Mouse (Mus musculus): ENCODE data around the gene Lsg1.

Lsg1 gene

DNA sequence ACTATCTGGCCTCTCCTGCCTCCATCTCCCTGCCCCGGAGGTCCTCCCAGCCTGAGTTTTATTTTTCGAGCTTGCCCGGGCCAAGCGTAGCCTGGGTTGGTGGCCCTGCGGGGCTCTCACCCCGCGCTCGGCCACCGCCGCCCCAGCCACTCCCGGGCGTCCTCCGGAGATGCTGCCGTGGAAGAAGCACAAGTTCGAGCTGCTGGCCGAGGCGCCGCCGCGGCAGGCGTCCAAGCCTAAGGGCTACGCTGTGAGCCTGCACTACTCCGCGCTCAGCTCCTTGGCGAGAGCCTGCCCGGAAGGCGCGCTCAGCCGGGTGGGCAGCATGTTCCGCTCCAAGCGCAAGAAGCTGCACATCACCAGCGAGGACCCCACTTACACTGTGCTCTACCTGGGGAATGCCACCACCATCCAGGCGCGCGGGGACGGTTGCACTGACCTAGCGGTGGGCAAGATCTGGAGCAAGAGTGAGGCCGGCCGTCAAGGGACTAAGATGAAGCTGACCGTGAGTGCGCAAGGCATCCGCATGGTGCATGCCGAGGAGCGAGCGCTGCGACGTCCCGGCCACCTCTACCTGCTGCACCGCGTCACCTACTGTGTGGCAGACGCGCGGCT lies 13.1 kb upstream of the Lsg1 start:
- no peak for DNase-seq (ENCODE audit: low spot score)

DNA sequence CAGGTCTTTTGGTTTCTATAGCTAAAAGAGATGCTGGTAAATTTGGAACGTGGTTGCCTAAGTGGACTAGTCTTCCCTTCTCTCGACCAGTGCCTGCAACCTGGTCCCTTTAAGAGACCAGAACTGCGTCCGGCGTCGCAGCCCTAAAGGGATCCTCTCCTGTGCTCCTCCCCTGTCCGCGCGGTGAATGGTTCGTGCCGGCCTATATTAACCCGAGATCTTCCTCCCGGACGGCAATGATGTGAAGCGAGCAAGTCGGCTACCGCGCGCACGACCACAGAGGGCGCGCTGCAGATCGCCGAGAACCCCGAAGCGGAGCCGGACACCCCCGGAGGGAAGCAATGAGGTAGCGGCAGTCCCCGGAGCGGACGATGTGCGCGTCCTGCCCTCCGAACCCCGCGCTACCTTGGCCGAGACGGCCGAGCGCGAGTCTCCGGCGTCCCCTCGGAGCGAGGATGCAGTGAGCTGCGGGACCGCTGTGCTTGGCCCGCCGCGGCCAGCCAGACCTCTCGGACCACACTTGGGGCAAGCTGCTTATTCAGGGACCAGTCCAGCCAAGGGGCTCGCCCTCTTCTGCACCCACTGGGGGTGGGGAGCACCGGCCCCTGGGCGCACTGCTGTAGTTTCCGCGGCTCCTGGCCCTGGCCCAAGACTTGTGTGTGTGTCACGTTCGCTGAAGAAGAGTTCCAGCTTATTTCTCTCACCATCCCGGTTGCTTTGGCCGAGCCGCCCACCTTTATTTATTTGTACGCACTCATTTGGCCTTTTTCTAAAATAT lies 12.3 kb upstream of the Lsg1 start, which contains the start of gene Fam43a:
Fam43a (plus strand) TSS at position 233 of the 778 bp plus-strand sequence.
- no peak for DNase-seq (ENCODE audit: low spot score)

DNA sequence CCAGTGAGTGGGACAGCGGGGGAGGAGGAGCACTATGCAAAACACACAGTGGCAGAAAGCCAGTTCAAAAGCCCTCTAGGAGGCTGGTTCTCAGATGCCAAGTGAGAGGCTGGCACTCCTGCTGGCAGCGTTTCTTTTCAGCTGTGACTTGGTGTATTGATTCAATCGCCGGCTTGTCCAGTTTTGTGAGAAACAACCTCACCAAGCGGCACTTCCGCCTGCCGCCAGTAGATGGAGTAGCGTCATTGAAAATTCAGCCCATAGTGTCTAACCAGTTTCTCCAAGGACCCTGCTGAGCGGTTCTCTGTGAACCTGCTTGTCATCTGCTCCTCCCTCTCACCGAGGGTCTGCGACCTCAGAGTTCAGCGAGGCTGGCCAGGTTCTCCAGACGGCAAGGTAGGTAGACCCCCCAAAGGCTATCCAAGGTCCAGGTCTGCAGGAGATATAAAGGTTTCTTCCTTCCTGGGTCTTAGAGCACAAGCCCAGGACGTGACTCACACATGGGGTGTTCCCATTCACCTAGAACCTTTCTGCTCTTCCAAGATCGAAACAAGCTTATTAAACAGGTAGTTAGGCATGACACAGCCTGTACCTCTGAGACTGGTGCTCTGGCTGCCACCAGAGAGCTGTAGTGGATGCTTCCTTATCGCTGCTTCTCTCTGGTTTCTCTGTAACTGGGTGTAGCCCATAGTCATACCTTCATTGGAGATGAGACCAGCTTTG lies 9.7 kb upstream of the Lsg1 start:
- DNase-seq (ENCODE audit: low spot score), result peak; percentile 97

DNA sequence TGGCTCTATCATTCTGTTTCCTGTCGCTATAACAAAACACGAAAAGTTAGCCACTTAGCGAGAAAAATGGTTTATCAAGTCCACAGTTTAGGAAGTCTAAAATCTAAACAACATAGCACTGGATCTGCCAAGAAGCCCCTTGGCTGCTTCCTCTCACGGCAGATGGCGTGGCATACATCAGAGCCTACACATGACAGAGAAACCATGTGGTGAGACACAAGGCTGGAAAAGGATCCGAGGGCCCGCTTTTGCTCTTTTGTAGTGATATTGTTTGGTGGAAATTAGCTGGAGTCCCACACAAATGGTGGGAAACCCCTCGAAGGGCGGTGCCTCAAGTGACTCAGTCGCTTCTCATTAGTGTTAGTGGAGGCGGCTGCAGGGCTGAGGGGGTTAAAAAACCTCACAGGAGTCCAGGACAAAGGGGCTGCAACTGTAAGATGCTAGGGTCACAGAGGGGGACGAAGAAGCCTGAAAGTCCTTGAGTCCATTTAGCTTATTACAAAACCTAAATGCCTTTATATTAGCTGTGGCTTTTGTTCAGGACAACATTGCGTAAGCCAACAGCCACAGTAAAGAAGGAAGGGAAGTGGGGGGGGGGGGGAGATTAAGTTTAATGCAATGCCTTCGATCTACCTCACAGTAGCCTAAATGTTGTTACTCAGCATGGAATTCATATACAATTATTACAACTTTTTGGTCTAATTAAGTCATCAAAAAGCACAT lies 8.6 kb upstream of the Lsg1 start:
- no peak for DNase-seq (ENCODE audit: low spot score)

DNA sequence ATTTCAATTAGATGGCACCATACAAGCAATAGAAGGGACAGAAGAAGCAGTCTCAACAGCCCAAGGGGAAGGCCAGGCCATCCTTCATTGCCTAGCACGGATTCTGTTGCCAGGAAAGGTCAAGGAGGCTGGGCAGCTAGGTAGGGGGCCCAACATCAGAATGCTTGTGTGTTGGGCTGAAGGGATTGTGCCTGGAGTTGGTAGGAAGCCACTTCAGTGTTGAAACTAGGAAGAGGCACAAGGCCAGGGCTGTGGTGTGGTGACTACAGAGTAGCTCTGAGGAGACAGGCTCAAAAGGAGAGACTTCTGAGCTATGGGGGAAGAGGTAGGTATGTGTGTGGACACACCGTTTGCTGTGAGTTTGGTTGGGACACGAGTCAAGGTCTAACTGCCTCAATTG lies 8.0 kb upstream of the Lsg1 start:
- DNase-seq (ENCODE audit: low spot score), result no peak

DNA sequence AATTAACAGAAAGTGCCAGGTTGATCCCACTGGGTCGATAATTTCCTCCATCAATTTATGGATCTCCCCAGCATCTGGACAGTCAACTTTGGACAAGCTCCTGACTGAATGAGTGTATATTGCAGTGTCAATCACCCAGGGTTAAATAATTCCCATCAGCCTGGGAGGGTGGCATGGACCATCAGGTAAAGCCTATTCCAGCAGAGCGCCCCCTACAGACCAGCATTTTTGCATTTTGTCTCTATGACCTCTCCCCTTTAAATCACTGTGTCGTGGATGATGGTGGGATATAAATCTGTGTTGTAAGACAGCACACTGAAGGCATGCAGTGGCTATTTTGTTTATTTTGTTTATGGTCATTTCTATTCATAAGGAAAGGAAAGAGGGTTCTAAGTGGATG lies 4.6 kb upstream of the Lsg1 start:
- DNase-seq (ENCODE audit: low spot score), result no peak

DNA sequence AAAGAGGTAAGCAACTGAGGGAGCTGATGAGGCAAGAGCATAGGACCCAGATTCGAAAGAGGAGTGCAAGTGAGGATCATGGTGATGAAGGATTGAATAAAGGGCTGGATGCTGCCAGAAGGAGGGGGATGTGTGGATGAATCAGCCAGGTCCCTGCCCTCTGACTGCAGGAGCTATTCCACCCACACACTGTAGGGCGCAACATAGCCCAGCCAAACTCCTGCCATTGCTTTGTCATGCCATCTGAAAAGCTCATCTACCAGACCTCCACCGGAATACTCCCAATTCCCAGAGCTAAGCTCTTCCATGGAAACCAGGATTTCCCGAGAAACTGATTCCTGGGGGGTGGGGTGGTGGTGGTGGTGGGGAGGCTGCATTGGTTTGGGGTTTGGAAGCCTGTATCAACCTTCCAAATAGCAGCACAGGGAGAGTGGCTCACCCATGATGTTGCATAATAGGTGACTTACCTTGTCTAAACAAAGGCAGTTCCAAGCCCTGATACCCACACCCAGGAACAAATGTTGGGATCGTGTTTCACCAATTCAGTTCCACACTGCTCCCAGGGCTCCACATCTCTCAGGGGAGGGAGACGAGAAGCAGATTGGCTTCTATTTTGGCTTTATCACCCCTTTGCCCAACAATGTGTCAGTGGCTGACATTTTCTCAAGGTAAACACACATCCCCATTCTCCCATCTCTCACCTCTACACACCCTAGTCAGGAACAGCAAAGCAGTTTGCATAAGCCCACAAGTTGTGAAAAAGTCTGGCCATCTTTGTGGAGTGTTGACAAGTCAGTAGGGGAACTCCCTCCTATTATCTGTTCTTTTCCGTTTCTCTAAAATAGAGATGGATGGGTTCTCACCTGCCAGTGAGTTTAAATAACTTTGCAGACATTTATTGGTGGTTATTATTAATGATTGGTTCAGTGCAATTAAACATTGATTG lies 3.1 kb upstream of the Lsg1 start:
- no peak for DNase-seq (ENCODE audit: low spot score)

DNA sequence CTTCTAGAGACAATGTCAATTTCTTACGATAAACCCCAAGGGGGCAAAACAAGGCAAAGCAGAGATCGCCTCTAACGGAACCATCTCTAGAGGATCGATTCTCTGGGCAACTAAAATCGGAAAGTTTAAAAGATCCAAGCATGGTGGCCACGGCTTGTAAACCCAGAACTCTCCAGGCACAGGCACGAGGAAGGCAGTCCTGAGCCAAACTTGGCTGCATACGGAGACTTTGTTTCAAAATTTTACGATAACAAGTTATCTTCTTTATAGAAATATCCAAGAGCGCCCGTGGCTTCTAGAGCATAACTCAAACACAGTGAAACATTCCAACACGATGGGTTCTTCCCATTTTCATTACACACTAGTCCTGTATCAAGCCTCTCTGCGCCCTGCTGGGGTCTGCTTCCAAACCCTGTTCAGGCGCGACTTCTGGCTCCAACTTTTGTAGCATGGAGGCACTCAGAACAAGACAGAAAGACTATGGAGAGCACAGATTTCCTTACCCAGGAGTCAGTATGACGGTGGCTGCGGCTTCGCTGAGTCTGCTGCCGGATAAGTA lies 378 bp downstream of the Lsg1 start:
- no peak for DNase-seq (ENCODE audit: low spot score)

DNA sequence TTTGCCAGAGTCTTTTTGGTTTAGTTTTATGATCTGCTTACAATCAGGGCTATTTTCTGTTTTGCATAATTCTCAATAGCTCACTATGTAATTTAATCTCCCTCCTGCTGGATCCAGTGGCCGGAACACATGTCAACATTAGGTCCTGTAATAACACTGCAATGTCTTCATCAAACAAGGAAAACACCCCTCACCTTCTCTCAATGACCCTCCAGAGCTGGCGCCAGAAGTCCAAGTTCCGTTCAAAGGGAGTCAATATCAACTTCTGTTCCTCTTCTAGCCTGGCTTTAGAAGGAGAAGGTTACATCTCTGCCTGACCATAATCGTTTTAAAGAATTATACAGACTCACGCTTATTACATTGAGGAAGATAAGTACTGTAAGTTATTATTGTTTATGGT lies 6.6 kb downstream of the Lsg1 start:
- DNase-seq (ENCODE audit: low spot score), result no peak

DNA sequence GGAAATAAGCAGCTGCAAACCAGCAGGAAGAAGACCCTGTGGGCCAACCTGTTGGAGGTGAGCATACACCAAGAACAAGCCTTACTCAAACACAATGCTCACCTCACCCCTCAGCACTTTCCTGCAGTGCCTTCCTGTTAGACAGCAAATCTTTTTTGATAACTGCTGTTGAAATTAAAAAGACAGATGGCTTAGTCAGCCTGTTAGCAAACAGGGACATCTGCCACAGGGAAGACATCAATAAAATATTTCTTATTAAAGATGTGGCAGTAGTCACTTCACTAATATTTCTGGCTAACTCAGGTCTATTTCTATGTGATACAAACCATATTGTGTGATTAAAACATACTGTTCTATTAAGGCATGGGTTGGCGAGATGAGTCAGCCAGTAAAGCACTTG lies 11.0 kb downstream of the Lsg1 start:
- no peak for DNase-seq (ENCODE audit: low spot score)

DNA sequence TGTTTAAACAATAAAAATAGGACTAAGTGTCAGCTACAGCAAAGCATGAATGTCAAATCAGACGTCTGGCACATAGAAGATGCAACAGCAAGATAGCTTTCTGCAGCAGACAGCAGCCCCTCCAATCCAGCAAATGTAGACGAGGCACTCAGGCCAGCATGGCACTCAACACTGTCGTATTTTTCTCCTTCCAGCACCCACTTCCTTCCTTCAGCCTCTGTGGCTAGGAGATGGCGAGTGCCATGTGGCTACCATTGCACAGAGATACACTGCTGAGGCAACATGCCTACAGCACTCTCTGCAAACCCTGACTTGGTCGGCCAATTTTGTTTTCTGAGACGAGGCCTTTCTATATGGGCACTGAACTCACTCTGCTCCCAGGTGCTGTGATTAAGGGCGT lies 11.6 kb downstream of the Lsg1 start:
- no peak for DNase-seq (ENCODE audit: low spot score)

DNA sequence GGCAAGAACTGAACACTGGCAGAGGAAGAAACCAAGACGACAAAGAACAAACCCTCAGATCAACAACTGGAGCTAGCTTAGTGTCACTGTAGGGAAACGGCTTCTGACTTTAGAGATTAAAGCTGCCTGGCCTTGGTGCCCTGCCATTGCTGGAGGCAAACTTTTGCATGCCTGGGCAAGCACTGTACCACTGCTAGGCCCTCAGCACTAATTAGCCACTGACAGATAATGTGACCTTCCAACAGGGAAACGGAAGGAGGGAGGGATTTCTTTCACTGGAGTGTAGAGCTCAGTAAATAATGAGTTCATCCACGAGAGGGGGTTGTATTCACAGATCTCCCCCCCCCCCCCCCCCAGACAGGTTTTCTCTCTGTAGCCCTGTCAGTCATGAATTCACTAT lies 15.2 kb downstream of the Lsg1 start:
- no peak for DNase-seq (ENCODE audit: low spot score)

DNA sequence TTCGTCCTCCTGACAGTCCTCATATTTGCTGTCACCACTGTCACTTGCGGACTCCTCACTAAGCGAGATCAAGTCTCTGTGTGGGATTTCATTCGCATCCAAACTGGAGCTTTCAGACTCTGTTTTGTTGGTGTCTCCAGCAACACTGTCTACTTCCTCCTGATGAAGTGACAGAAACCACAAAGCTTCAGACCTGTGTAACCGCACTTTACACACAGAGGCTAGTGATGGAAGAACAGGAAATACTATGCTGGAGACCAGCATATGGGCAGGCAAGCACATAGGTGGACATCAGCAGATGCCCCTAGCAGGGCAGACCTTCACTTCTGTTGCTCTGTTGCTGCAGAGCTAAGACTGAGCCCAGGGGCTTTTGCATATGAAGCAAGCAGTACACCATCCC lies 16.0 kb downstream of the Lsg1 start:
- no peak for DNase-seq (ENCODE audit: low spot score)

DNA sequence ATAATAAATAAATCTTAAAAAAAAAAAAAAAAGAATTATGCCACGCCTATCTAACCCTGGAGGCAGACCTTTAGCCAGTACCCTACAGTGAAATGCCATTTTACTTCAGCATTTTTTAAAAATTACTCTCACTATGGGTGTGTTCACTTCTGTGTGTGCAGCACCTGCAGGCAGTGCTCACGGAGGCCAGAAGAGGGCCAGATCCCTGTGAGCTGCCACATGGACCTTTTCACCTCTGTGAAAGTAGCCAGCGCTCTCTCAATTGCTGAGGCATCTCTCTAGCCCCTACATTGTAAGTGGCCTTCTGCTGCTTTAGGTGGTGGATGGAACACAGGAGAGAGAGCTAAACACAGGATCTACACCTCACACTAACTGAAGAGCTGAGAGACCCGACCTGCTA lies 17.2 kb downstream of the Lsg1 start:
- DNase-seq (ENCODE audit: low spot score), result no peak

DNA sequence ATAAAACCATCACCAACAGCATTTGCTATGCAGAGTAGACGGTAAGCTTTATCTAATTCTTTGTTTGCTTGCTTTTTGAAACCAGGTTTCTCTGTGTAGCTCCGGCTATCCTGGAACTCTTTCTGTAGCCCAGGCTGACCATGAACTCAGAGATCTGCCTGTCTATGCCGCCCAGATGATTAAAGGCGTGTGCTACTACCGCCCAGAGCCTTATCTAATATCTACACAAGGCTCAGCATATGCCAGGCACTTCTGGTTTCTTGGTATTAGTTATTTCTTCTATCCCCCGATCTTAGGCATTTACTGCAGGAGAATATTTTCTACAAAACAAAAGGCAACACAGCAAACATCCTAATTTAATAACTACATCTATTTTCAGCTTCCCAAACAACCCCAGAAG lies 21.8 kb downstream of the Lsg1 start:
- no peak for DNase-seq (ENCODE audit: low spot score)

DNA sequence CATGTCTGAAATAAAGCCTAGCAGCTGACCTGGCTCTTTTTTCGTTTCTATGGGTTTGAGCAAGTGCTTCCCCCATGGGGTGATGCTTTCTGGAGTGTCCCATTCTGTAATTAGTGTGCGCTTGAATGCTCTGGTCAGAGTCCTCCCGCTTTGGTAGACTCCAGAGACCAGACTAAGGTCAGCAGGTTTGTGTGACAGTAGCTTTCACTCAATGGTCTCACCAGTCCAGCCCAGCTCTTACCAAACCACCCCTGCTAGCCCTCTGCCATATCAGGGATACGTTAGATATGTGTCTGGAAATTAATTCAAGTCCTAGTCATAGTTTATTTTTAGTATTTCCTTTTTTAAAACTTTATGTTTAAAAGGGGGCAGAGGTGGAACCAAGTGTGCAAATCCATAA lies 26.8 kb downstream of the Lsg1 start:
- DNase-seq (ENCODE audit: low spot score), result no peak

DNA sequence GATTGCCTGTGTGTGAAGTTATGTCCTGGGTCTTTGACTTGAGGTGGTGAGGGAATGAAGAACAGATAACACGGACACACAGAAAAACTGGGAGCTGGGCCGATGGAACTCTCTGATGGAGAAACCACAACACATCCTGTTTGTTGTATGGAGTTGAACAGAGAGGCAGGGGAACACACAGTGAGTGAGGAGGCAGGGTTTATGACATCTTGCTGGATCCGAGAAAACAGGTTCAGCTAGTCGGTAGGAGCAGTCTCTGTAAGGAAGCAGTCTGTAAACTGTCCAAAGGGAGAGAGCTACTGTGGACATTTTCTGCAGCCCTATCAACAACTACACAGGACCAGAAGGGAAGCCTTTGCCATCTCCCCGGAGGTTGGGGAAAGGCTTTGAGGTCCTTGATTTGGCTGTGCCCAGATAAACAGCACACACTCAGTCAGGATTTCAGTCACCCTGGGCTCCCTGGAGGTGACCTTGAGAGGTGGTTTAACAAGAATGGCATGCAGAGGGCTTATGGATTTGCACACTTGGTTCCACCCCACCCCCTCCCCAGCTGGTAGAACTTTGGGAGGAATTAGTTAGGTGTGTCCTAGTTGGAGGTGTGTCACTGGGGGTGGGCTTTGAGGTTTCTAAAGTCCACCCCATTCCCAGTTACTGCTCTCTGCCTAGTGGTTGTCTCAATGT lies 27.9 kb downstream of the Lsg1 start:
- DNase-seq (ENCODE audit: low spot score), result no peak

DNA sequence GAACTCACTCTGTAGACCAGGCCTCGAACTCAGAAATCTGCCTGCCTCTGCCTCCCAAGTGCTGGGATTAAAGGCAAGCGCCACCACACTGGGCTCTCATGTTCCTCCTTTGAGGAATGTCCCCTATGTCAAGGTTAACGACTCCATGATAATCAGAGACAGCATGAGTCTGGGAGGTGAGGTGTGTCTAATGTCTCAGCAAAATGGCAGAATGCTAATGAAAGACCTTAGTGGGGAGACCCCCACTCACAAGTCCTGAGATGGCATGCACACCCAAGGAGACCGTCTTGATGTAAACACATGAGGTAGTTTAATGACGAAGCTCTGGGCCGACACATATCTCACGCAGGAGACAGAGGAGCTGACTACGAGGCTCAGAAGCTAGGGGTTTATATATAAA lies 33.3 kb downstream of the Lsg1 start:
- DNase-seq (ENCODE audit: low spot score), result no peak

DNA sequence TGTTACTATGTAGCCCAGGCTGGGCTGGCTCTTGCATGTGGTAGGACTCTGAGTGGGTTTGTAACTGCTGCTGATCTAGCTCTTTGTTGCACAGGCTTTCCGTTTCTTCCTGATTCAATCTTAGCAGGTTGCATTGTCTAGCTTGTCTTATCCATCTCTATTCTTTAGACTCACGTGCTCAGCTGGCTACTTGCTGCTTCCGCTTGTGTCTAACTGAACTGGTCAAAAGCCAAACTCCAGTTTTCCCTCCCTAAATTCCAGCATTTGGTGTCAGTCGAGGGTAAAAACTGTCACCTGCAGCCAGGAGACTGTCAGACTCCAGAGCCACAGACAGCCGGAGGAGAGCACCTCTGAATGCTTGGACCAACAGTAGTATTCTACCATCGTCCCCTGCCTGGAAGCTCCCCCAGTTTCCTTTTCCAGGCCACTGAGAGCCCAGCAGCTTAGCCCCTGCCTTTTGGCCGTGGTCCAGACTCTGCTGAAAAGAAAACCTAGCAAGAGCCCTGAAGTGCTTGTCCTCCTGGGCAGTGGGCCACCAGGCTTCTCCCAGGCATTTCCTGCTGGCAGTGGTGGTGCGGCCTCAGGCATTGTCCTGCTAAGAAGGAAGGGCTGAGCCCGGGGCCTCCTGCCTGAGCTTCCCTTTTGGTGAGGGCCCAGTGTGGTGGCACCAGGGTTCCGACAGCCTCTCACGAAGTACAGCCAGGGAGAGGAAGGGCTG lies 34.6 kb downstream of the Lsg1 start:
- DNase-seq (ENCODE audit: low spot score), result no peak

DNA sequence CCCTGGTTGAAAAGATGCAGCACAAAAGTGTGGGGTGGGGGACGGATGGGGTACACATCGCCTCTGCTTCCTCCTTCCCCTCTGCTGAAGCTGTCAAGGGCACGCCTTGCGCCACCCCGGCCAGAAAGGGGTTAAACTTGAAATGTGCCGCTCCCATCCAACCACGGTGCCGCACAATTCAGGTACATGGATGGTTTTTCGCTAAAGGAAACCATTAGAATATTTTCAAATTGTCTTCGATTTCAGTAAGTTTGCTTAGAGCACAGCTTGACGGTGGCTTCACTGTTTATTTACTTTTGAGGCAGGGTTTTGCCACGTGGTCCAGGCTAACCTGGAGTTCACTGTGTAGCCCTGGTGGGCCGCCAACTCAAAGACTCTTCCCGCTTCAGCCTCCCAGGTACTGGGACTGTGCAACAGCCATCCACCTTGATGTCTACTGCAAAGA lies 36.6 kb downstream of the Lsg1 start, which contains the start of gene Tmem44:
Tmem44 (minus strand) TSS at position 95 of the 445 bp plus-strand sequence.
- no peak for DNase-seq (ENCODE audit: low spot score)
